Mouse (Mus musculus): ENCODE results near the gene Rxfp4. TPM values are rescaled to one million over a fixed set of nuclear protein-coding genes. Genes with fewer than 3 reads are reported as not detected.

The Rxfp4 gene
- polyA plus RNA-seq, 1 experiment from 2014 or later: not detected

- H3K4me3 ChIP-seq (ENCODE audit: low read length): peak overlapping the region; percentile 89; the same call in 1 of the 2 replicates
- ATAC-seq (ENCODE audit: low read depth): no peak
- no peaks in the 10 kb centered on the region for H3K9me3 ChIP-seq (ENCODE audit: control insufficient read depth, low read length)
- H3K27ac ChIP-seq (ENCODE audit: low read length): peak overlapping the region; percentile 99
- peak overlapping the region; percentile 74 for H3K4me2 ChIP-seq (ENCODE audit: low read depth, low read length)
- no peaks in the 10 kb centered on the region for H3K27me3 ChIP-seq (ENCODE audit: control insufficient read depth, insufficient read depth, low read depth, low read length)
- 27% methylated on average over 2 of the region's 2 CpGs for WGBS
- H3K9ac ChIP-seq (ENCODE audit: low read length): peak overlapping the region; percentile 98
- peaks cover 61% of the 10 kb centered on the region for H3K4me1 ChIP-seq (replicated peaks; ENCODE audit: control insufficient read depth, insufficient read depth, low read length)
- H3K36me3 ChIP-seq (ENCODE audit: control insufficient read depth, insufficient read depth, low read length): peaks cover 5% of the 10 kb centered on the region
Observed at GRCm38 (mm10) chr3:88624951-88625350, 28.0 kb downstream of the Rxfp4 start.

- Histone ChIP-seq H3K4me3 (ENCODE audit: low read length) (peak overlapping the region; percentile 89), H3K27me3 (ENCODE audit: control insufficient read depth, insufficient read depth, low read depth, low read length) (no peaks in the 10 kb centered on the region), H3K9me3 (ENCODE audit: control insufficient read depth, low read length) (no peaks in the 10 kb centered on the region), H3K9ac (ENCODE audit: low read length) (peak overlapping the region; percentile 98), H3K4me1 (replicated peaks; ENCODE audit: control insufficient read depth, insufficient read depth, low read length) (peaks cover 60% of the 10 kb centered on the region), H3K36me3 (ENCODE audit: control insufficient read depth, insufficient read depth, low read length) (no peaks in the 10 kb centered on the region; the same call in 1 of the 2 replicates), H3K27ac (ENCODE audit: low read length) (peak overlapping the region; percentile 99), H3K4me2 (ENCODE audit: low read depth, low read length) (peak overlapping the region; percentile 74)
- WGBS: 11% methylated on average over 4 of the region's 4 CpGs
- no peak for ATAC-seq (ENCODE audit: low read depth)
Observed at GRCm38 (mm10) chr3:88624324-88624723, 28.6 kb downstream of the Rxfp4 start.

GRCm38 (mm10) chr3:88623346-88624135 is 29.4 kb downstream of the Rxfp4 start:
- H3K9me3 ChIP-seq (ENCODE audit: control insufficient read depth, low read length): no peaks in the 10 kb centered on the region
- peaks cover 56% of the 10 kb centered on the region for H3K4me1 ChIP-seq (replicated peaks; ENCODE audit: control insufficient read depth, insufficient read depth, low read length)
- no peaks in the 10 kb centered on the region; the same call in 1 of the 2 replicates for H3K36me3 ChIP-seq (ENCODE audit: control insufficient read depth, insufficient read depth, low read length)
- H3K27ac ChIP-seq (ENCODE audit: low read length): peak overlapping the region; percentile 99
- WGBS: under 1% methylated on average over 15 of the region's 15 CpGs
- no peaks in the 10 kb centered on the region for H3K27me3 ChIP-seq (ENCODE audit: control insufficient read depth, insufficient read depth, low read depth, low read length)
- peak overlapping the region; percentile 89 for H3K4me3 ChIP-seq (ENCODE audit: low read length)
- peak overlapping the region; percentile 74 for H3K4me2 ChIP-seq (ENCODE audit: low read depth, low read length)
- peak overlapping the region; percentile 98 for H3K9ac ChIP-seq (ENCODE audit: low read length)
- no peak for ATAC-seq (ENCODE audit: low read depth)

- Histone ChIP-seq H3K27me3 (ENCODE audit: control insufficient read depth, insufficient read depth, low read depth, low read length) (no peaks in the 10 kb centered on the region), H3K4me1 (replicated peaks; ENCODE audit: control insufficient read depth, insufficient read depth, low read length) (peaks cover 52% of the 10 kb centered on the region), H3K4me3 (ENCODE audit: low read length) (peak overlapping the region; percentile 89), H3K36me3 (ENCODE audit: control insufficient read depth, insufficient read depth, low read length) (no peaks in the 10 kb centered on the region; the same call in 1 of the 2 replicates), H3K27ac (ENCODE audit: low read length) (peak overlapping the region; percentile 99), H3K9me3 (ENCODE audit: control insufficient read depth, low read length) (no peaks in the 10 kb centered on the region), H3K9ac (ENCODE audit: low read length) (peak overlapping the region; percentile 98), H3K4me2 (ENCODE audit: low read depth, low read length) (peak overlapping the region; percentile 74)
- ATAC-seq (ENCODE audit: low read depth): peak; percentile 48
- 0% methylated on average over 5 of the region's 6 CpGs for WGBS
Observed at GRCm38 (mm10) chr3:88622941-88623345, 30.0 kb downstream of the Rxfp4 start.

- peak overlapping the region; percentile 99 for H3K27ac ChIP-seq (ENCODE audit: low read length)
- peak overlapping the region; percentile 98 for H3K9ac ChIP-seq (ENCODE audit: low read length)
- peak overlapping the region; percentile 89 for H3K4me3 ChIP-seq (ENCODE audit: low read length)
- peak overlapping the region; percentile 74 for H3K4me2 ChIP-seq (ENCODE audit: low read depth, low read length)
- peaks cover 50% of the 10 kb centered on the region for H3K4me1 ChIP-seq (replicated peaks; ENCODE audit: control insufficient read depth, insufficient read depth, low read length)
- WGBS: under 1% methylated on average over 24 of the region's 24 CpGs
- no peaks in the 10 kb centered on the region for H3K9me3 ChIP-seq (ENCODE audit: control insufficient read depth, low read length)
- peak; percentile 43 for ATAC-seq (ENCODE audit: low read depth)
- no peaks in the 10 kb centered on the region; the same call in 1 of the 2 replicates for H3K36me3 ChIP-seq (ENCODE audit: control insufficient read depth, insufficient read depth, low read length)
- H3K27me3 ChIP-seq (ENCODE audit: control insufficient read depth, insufficient read depth, low read depth, low read length): no peaks in the 10 kb centered on the region
Observed at GRCm38 (mm10) chr3:88622113-88622940, 30.6 kb downstream of the Rxfp4 start.

DNA sequence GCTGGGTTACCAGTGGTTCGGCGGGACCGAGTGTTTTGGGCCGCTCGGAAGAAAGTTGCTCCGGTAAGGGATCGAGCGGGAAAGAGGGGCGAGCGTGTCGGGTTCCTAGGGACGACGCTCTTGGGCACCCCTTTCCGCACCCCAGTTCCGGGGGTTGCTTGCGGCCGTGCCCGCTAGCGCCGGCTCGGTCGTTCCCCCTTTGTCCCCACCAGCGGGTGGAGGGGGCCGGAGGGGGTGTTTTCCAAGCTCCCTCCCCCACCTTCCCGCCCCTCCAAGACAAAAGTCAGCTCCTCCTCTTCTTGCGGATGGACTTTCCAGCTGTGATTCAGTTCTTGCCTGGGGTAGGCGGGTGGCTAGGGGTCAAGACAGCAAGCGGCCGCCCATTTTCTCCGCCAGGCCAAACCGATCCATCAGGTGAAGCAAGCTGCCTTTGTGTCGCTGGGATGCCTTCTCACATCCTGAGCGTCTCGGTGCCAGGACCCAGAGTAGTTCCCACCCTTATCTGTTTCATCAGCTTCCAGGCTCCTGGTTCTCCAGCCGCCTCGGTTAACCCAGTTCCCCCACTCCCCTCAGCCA is 31.3 kb downstream of the Rxfp4 start:
- H3K36me3 ChIP-seq (ENCODE audit: control insufficient read depth, insufficient read depth, low read length): no peaks in the 10 kb centered on the region; the same call in 1 of the 2 replicates
- ATAC-seq (ENCODE audit: low read depth): peak; percentile 61

GRCm38 (mm10) chr3:88620992-88621536 is 31.9 kb downstream of the Rxfp4 start:
- under 1% methylated on average over 52 of the region's 64 CpGs for WGBS
- Histone ChIP-seq H3K4me1 (replicated peaks; ENCODE audit: control insufficient read depth, insufficient read depth, low read length) (peaks cover 45% of the 10 kb centered on the region), H3K27ac (ENCODE audit: low read length) (peak overlapping the region; percentile 99), H3K4me2 (ENCODE audit: low read depth, low read length) (peak overlapping the region; percentile 74), H3K9me3 (ENCODE audit: control insufficient read depth, low read length) (no peaks in the 10 kb centered on the region), H3K27me3 (ENCODE audit: control insufficient read depth, insufficient read depth, low read depth, low read length) (no peaks in the 10 kb centered on the region), H3K4me3 (ENCODE audit: low read length) (peak overlapping the region; percentile 89), H3K36me3 (ENCODE audit: control insufficient read depth, insufficient read depth, low read length) (no peaks in the 10 kb centered on the region; the same call in 1 of the 2 replicates), H3K9ac (ENCODE audit: low read length) (peak overlapping the region; percentile 98)
- ATAC-seq (ENCODE audit: low read depth): peak; percentile 83

More for the DNA sequence above, 31.3 kb downstream of the Rxfp4 start:
- Histone ChIP-seq H3K9me3 (ENCODE audit: control insufficient read depth, low read length) (no peaks in the 10 kb centered on the region), H3K4me3 (ENCODE audit: low read length) (peak overlapping the region; percentile 89), H3K4me2 (ENCODE audit: low read depth, low read length) (peak overlapping the region; percentile 74), H3K27ac (ENCODE audit: low read length) (peak overlapping the region; percentile 99), H3K9ac (ENCODE audit: low read length) (peak overlapping the region; percentile 98), H3K27me3 (ENCODE audit: control insufficient read depth, insufficient read depth, low read depth, low read length) (no peaks in the 10 kb centered on the region), H3K4me1 (replicated peaks; ENCODE audit: control insufficient read depth, insufficient read depth, low read length) (peaks cover 45% of the 10 kb centered on the region)
- WGBS: 0% methylated on average over 27 of the region's 36 CpGs

GRCm38 (mm10) chr3:88620146-88620991 is 32.6 kb downstream of the Rxfp4 start:
- H3K27me3 ChIP-seq (ENCODE audit: control insufficient read depth, insufficient read depth, low read depth, low read length): no peaks in the 10 kb centered on the region
- H3K27ac ChIP-seq (ENCODE audit: low read length): peak overlapping the region; percentile 99
- ATAC-seq (ENCODE audit: low read depth): no peak; the same call in 1 of the 2 replicates
- H3K4me2 ChIP-seq (ENCODE audit: low read depth, low read length): peak overlapping the region; percentile 74
- WGBS: 15% methylated on average over 15 of the region's 15 CpGs
- no peaks in the 10 kb centered on the region for H3K36me3 ChIP-seq (ENCODE audit: control insufficient read depth, insufficient read depth, low read length)
- peak overlapping the region; percentile 89 for H3K4me3 ChIP-seq (ENCODE audit: low read length)
- peak overlapping the region; percentile 98 for H3K9ac ChIP-seq (ENCODE audit: low read length)
- H3K4me1 ChIP-seq (replicated peaks; ENCODE audit: control insufficient read depth, insufficient read depth, low read length): peaks cover 47% of the 10 kb centered on the region
- H3K9me3 ChIP-seq (ENCODE audit: control insufficient read depth, low read length): no peaks in the 10 kb centered on the region
